ENCODE assay signal across 21 mouse cellular contexts in the genomic region with DNA sequence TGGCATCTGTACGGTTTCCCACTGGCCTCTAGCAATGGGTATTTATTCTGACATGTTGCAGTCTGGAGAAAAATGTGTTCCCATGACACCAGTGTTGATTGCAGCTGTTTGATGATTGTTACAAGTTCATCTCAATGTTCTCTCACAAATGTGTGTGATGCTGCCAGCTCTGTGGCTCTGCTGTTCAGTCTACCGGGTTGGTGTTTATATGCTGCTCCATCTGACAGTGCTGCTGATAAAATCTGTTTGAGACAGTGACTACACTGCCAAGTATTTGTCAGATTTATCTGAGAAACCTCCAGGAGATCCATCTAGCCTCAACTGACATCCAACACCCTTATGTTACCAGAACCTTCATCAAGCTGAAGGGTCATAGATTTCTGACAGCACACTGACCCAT.
DNase-seq lines count a peak whose midpoint lies in the region; ATAC-seq and TF ChIP-seq lines count a peak whose summit lies in the region.
"Had no signal": no experiment of that assay in that cellular context is flagged by ENCODE, and none has a peak within 500 bp of the region (broad histone marks: within the 10 kb centered on the region; RNA-seq: fewer than 3 reads in every experiment).

No protein-coding gene starts in this region.

- H3K9ac ChIP-seq in embryonic facial prominence, embryonic 14.5 days (ENCODE audit: low read depth, low read length): no peak overlapping the region
- H3K9ac ChIP-seq in lung, embryonic 14.5 days: no peak overlapping the region
- H3K9ac ChIP-seq: embryonic facial prominence, embryonic 12.5 days; heart, embryonic 15.5 days; hindbrain, embryonic 15.5 days; limb, embryonic 15.5 days; liver, embryonic 15.5 days; stomach, embryonic 15.5 days had no signal

- DNase-seq in embryonic facial prominence, embryonic 14.5 days (ENCODE audit: low spot score): peak; percentile 2
- DNase-seq in embryonic facial prominence, embryonic 10.5 days (ENCODE audit: low spot score): no peak
- DNase-seq in lung, embryonic 14.5 days: peak; percentile 1
- DNase-seq in lung, postnatal 36 days: no peak
- DNase-seq in layer of hippocampus, adult 8-10 months (ENCODE audit: low spot score in 2 of 2): peak; percentile 32 to 33
- DNase-seq in MN1 (ENCODE audit: low spot score): no peak
- no peak for DNase-seq in thymus, postnatal 36 days
- DNase-seq: adrenal gland, postnatal 14 days; cerebellum, adult 18-20 months; gastrocnemius, postnatal 25 days; heart, postnatal 4 days; lung, postnatal 10 days had no signal

- H3K9me3 ChIP-seq in embryonic facial prominence, embryonic 14.5 days (ENCODE audit: control insufficient read depth, low read length): no peaks in the 10 kb centered on the region
- H3K9me3 ChIP-seq in embryonic facial prominence, embryonic 10.5 days: no peaks in the 10 kb centered on the region
- H3K9me3 ChIP-seq in lung, embryonic 14.5 days (ENCODE audit: low read depth, low read length): no peaks in the 10 kb centered on the region
- H3K9me3 ChIP-seq: embryonic facial prominence, embryonic 12.5 days; G1E; heart, embryonic 15.5 days; hindbrain, embryonic 15.5 days; limb, embryonic 15.5 days; liver, embryonic 15.5 days; stomach, embryonic 15.5 days had no signal

- H3K4me2 ChIP-seq in embryonic facial prominence, embryonic 14.5 days (ENCODE audit: low read depth, low read length): no peak overlapping the region
- H3K4me2 ChIP-seq in lung, embryonic 14.5 days: no peak overlapping the region
- H3K4me2 ChIP-seq: embryonic facial prominence, embryonic 12.5 days; heart, embryonic 15.5 days; hindbrain, embryonic 15.5 days; limb, embryonic 15.5 days; liver, embryonic 15.5 days; stomach, embryonic 15.5 days had no signal

- H3K4me1 ChIP-seq in embryonic facial prominence, embryonic 14.5 days (ENCODE audit: control insufficient read depth, insufficient read depth, low read length): no peaks in the 10 kb centered on the region
- H3K4me1 ChIP-seq in embryonic facial prominence, embryonic 10.5 days: no peaks in the 10 kb centered on the region
- no peaks in the 10 kb centered on the region for H3K4me1 ChIP-seq in lung, embryonic 14.5 days (ENCODE audit: insufficient read depth)
- H3K4me1 ChIP-seq: embryonic facial prominence, embryonic 12.5 days; heart, embryonic 15.5 days; hindbrain, embryonic 15.5 days; limb, embryonic 15.5 days; liver, embryonic 15.5 days; stomach, embryonic 15.5 days had no signal

- H3K27ac ChIP-seq in embryonic facial prominence, embryonic 14.5 days (replicated peaks; ENCODE audit: low read depth, low read length): no peak overlapping the region
- H3K27ac ChIP-seq in embryonic facial prominence, embryonic 10.5 days (replicated peaks): no peak overlapping the region
- H3K27ac ChIP-seq in lung, embryonic 14.5 days (ENCODE audit: low read depth): no peak overlapping the region
- H3K27ac ChIP-seq: embryonic facial prominence, embryonic 12.5 days; heart, embryonic 15.5 days; hindbrain, embryonic 15.5 days; limb, embryonic 15.5 days; liver, embryonic 15.5 days; stomach, embryonic 15.5 days had no signal

- H3K4me3 ChIP-seq in embryonic facial prominence, embryonic 14.5 days (ENCODE audit: low read depth, low read length): no peak overlapping the region
- no peak overlapping the region for H3K4me3 ChIP-seq in embryonic facial prominence, embryonic 10.5 days
- H3K4me3 ChIP-seq in lung, embryonic 14.5 days (ENCODE audit: low read depth, low read length): no peak overlapping the region
- H3K4me3 ChIP-seq: embryonic facial prominence, embryonic 12.5 days; heart, embryonic 15.5 days; hindbrain, embryonic 15.5 days; limb, embryonic 15.5 days; liver, embryonic 15.5 days; stomach, embryonic 15.5 days had no signal

- 40% methylated on average over 2 of the region's 2 CpGs for WGBS in embryonic facial prominence, embryonic 14.5 days
- WGBS in embryonic facial prominence, embryonic 10.5 days: 58% methylated on average over 2 of the region's 2 CpGs
- 22% methylated on average over 2 of the region's 2 CpGs for WGBS in lung, embryonic 14.5 days

- ATAC-seq in embryonic facial prominence, embryonic 14.5 days (ENCODE audit: low read depth): no peak
- no peak for ATAC-seq in lung, embryonic 14.5 days (ENCODE audit: insufficient read depth)
- ATAC-seq: intestine, postnatal 0 days; midbrain, embryonic 16.5 days had no signal

- H3K36me3 ChIP-seq in embryonic facial prominence, embryonic 14.5 days (ENCODE audit: control insufficient read depth, insufficient read depth, low read length): no peaks in the 10 kb centered on the region
- no peaks in the 10 kb centered on the region for H3K36me3 ChIP-seq in embryonic facial prominence, embryonic 10.5 days (replicated peaks)
- no peaks in the 10 kb centered on the region for H3K36me3 ChIP-seq in lung, embryonic 14.5 days (ENCODE audit: insufficient read depth)
- H3K36me3 ChIP-seq: embryonic facial prominence, embryonic 12.5 days; G1E; heart, embryonic 15.5 days; hindbrain, embryonic 15.5 days; limb, embryonic 15.5 days; liver, embryonic 15.5 days; stomach, embryonic 15.5 days had no signal

- TF ChIP-seq CTCF in lung, embryonic 14.5 days (IDR thresholded peaks at IDR 0.05; ENCODE audit: low read depth): no peak

- H3K27me3 ChIP-seq in embryonic facial prominence, embryonic 14.5 days (replicated peaks; ENCODE audit: control insufficient read depth, insufficient read depth, low read length): no peaks in the 10 kb centered on the region
- no peaks in the 10 kb centered on the region for H3K27me3 ChIP-seq in embryonic facial prominence, embryonic 10.5 days (replicated peaks; ENCODE audit: low read depth, poor library complexity, severe bottlenecking)
- no peaks in the 10 kb centered on the region for H3K27me3 ChIP-seq in lung, embryonic 14.5 days (ENCODE audit: insufficient read depth, low read length)
- H3K27me3 ChIP-seq: embryonic facial prominence, embryonic 12.5 days; heart, embryonic 15.5 days; hindbrain, embryonic 15.5 days; limb, embryonic 15.5 days; liver, embryonic 15.5 days; stomach, embryonic 15.5 days had no signal

Comparison
In these comparisons a context has a peak if more than half of its experiments do, and no peak if none do; other contexts are left out.
1. DNase-seq: peak in embryonic facial prominence, embryonic 14.5 days (single experiment), lung, embryonic 14.5 days (single experiment) and layer of hippocampus, adult 8-10 months (2 of 2); none in embryonic facial prominence, embryonic 10.5 days (single experiment), lung, postnatal 36 days (single experiment), MN1 (single experiment) and thymus, postnatal 36 days (0 of 2).